Mouse (Mus musculus) kidney, postnatal 0 days (tissue): ENCODE results near the gene Htatsf1. TPM values are rescaled to one million over a fixed set of nuclear protein-coding genes. Genes with fewer than 3 reads are reported as not detected.

Source experiments
- ATAC-seq: fragments of 200-750 bp; cut with Nextera tagmentation; replicated peaks from 2 replicates; pipeline ENCODE4 v1.8.0; 2017; ENCODE audit warnings: low read depth, moderate number of reproducible peaks, moderate TSS enrichment, moderate library complexity; ENCODE audit not compliant: low FRiP score
- DNase-seq: peaks from one replicate; pipeline ENCODE4 v3.0.0-alpha.2; 2016; ENCODE audit warnings: low spot score
- H3K27ac ChIP-seq: fragments of 300-500 bp; sonication (generic); 2 replicates; pipeline ENCODE4 v1.5.1; 2014; ENCODE audit warnings: mild to moderate bottlenecking
- H3K27me3 ChIP-seq: fragments of 300-500 bp; sonication (generic); 2 replicates; pipeline ENCODE4 v1.6.1; 2014; ENCODE audit warnings: low read length, mixed read lengths; ENCODE audit not compliant: insufficient read depth
- H3K36me3 ChIP-seq: fragments of 300-500 bp; sonication (generic); 2 replicates; pipeline ENCODE4 v1.6.1; 2014; ENCODE audit warnings: low read length, mixed read lengths; ENCODE audit not compliant: insufficient read depth
- H3K4me1 ChIP-seq: fragments of 300-500 bp; sonication (generic); replicated peaks from 2 replicates; pipeline ENCODE4 v1.6.1; 2014; ENCODE audit warnings: antibody characterized with exemption, low read length, mixed read lengths; ENCODE audit not compliant: insufficient read depth
- H3K4me2 ChIP-seq: fragments of 300-500 bp; sonication (generic); 2 replicates; pipeline ENCODE4 v1.6.1; 2014; ENCODE audit warnings: mild to moderate bottlenecking, low read length, moderate library complexity, mixed read lengths
- H3K4me3 ChIP-seq: fragments of 300-500 bp; sonication (generic); replicated peaks from 2 replicates; pipeline ENCODE4 v1.5.1; 2014; ENCODE audit warnings: low read depth, low read length
- H3K9ac ChIP-seq: fragments of 300-500 bp; sonication (generic); 2 replicates; pipeline ENCODE4 v1.6.1; 2014; ENCODE audit warnings: low read depth, low read length
- H3K9me3 ChIP-seq: fragments of 300-500 bp; sonication (generic); replicated peaks from 2 replicates; pipeline ENCODE4 v1.6.1; 2016; ENCODE audit warnings: low read length, inconsistent platforms, mixed read lengths
- CTCF ChIP-seq: IDR thresholded peaks from 2 replicates; pipeline ENCODE4 v1.5.1; 2016; ENCODE audit warnings: antibody characterized with exemption, low read depth, mild to moderate bottlenecking, moderate library complexity
- WGBS: fragments of 180-500 bp; shearing (Covaris S2); extraction: QIAGEN DNeasy Blood & Tissue Kit; methylation state at CpG from one replicate; pipeline ENCODE4 v1.1.7; 2014; 5-methylcytosine and 5-hydroxymethylcytosine counted together
- polyA plus RNA-seq: library from polyadenylated mRNA; unstranded; fragments of >200 nt; fragmentation: Nextera tagmentation; extraction: Ambion mirVana; gene quantifications from 2 replicates; pipeline ENCODE4 v1.2.1, GENCODE M21; 2015

Gene Htatsf1
- polyA plus RNA-seq, 1 experiment from 2014 or later: 71.2 TPM

GRCm38 (mm10) chrX:57081496-57081895, 28.1 kb downstream of the Htatsf1 start:
- Histone ChIP-seq H3K36me3 (no peaks in the 10 kb centered on the region), H3K9me3 (no peaks in the 10 kb centered on the region), H3K4me3 (no peak overlapping the region), H3K27me3 (no peaks in the 10 kb centered on the region), H3K4me1 (no peaks in the 10 kb centered on the region), H3K9ac (no peak overlapping the region), H3K4me2 (no peak overlapping the region), H3K27ac (no peak overlapping the region)
- WGBS: 64% methylated on average over 5 of the region's 5 CpGs
- no peak for TF ChIP-seq CTCF
- DNase-seq (no peak), ATAC-seq (no peak)

DNA sequence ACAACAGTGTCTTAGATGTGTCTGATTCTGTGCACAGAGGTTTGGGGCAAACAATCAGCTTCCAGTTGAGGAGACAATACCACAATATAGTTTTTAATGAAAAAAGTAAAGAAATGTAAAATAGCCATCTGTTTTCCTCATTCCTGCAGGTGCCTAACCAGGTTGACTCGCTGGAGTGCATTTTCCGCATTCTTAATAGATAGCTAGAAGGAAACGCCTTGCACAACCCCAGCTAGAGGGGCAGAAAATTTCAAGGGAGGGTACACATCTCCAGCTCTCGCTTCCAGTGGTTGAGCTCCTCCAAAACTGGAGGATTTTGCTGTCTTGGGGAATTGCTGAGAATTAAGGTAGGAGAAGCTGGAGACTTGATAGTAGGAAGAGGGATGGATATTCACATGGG, 34.4 kb downstream of the Htatsf1 start, which contains the start of gene Vgll1:
Gene Vgll1 (plus strand): TSS at position 301 of the 400 bp plus-strand sequence.
- 78% methylated on average over 4 of the region's 4 CpGs for WGBS
- no peak for ATAC-seq
- H3K27ac ChIP-seq: no peak within 1 kb of the TSS
- no peaks in the 10 kb centered on the region for H3K36me3 ChIP-seq
- H3K4me3 ChIP-seq: no peak within 1 kb of the TSS
- H3K4me1 ChIP-seq: no peaks in the 10 kb centered on the region
- H3K9me3 ChIP-seq: no peaks in the 10 kb centered on the region
- no peak for DNase-seq
- no peak within 1 kb of the TSS for H3K4me2 ChIP-seq
- no peaks in the 10 kb centered on the region for H3K27me3 ChIP-seq
- H3K9ac ChIP-seq: no peak within 1 kb of the TSS
- TF ChIP-seq CTCF: no peak

GRCm38 (mm10) chrX:57103415-57103814, 50.0 kb downstream of the Htatsf1 start:
- Histone ChIP-seq H3K36me3 (no peaks in the 10 kb centered on the region), H3K27ac (no peak overlapping the region), H3K4me3 (no peak overlapping the region), H3K4me1 (no peaks in the 10 kb centered on the region), H3K27me3 (no peaks in the 10 kb centered on the region), H3K9ac (no peak overlapping the region), H3K4me2 (no peak overlapping the region), H3K9me3 (no peaks in the 10 kb centered on the region)
- no peak for TF ChIP-seq CTCF
- no peak for ATAC-seq
- DNase-seq: no peak
- 100% methylated on average over 1 of the region's 1 CpGs for WGBS

DNA sequence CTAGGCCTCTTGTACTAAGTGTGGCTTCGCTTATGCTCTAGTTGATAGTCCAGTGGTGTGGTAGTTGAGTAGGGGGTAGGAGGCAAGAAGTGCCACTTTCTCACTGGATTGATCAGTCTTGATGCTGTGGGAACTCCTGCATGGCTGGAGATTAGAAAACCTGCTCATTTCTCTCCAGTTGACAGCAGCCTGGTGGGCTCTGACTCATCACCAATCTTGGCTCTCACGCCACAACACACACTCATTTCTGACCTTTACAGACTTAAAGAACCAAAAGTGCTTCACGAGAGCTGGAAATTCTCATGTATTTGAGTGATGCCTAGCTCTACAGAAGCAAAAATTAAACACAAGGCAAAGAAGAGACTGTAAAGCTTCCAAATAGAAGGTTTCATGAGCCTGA, 53.6 kb downstream of the Htatsf1 start:
- ATAC-seq (no peak), DNase-seq (no peak)
- Histone ChIP-seq H3K27me3 (no peaks in the 10 kb centered on the region), H3K4me2 (no peak overlapping the region), H3K4me3 (no peak overlapping the region), H3K9me3 (no peaks in the 10 kb centered on the region), H3K4me1 (no peaks in the 10 kb centered on the region), H3K36me3 (no peaks in the 10 kb centered on the region), H3K9ac (no peak overlapping the region), H3K27ac (no peak overlapping the region)
- WGBS: 83% methylated on average over 3 of the region's 3 CpGs
- TF ChIP-seq CTCF: no peak

Other genes starting within 250 kb of the Htatsf1 start
- gene Map7d3, start 231.3 kb upstream of the Htatsf1 start, polyA plus RNA-seq: 2.6 and 3.0 TPM in 2 replicates
- gene Adgrg4, start 183.4 kb upstream of the Htatsf1 start, polyA plus RNA-seq: 0.04 TPM in 1 of 2 replicates, not detected in the other
- gene Brs3, start 10.5 kb upstream of the Htatsf1 start, polyA plus RNA-seq: not detected in 2 replicates
- 0.11 and 0.36 TPM in 2 replicates for gene Vgll1, start 34.5 kb downstream of the Htatsf1 start, polyA plus RNA-seq
- not detected in 2 replicates for gene Cd40lg, start 158.6 kb downstream of the Htatsf1 start, polyA plus RNA-seq